Mouse (Mus musculus) spleen, postnatal 14 days (tissue): ENCODE data around the gene Lin7c.

Experiments
- DNase-seq, 2 experiments: peaks; one replicate each; pipeline ENCODE4 v3.0.0; 2021 to 2022; ENCODE audit warnings: low spot score in 2 of 2

Lin7c gene

GRCm38 (mm10) chr2:109942810-109943570 is 52.3 kb downstream of the Lin7c start:
- no peak for DNase-seq

GRCm38 (mm10) chr2:109944995-109945394 is 54.3 kb downstream of the Lin7c start:
- DNase-seq: no peak

- DNase-seq: no peak
Observed at GRCm38 (mm10) chr2:109945532-109945931, 54.9 kb downstream of the Lin7c start.

- no peak for DNase-seq
Observed at GRCm38 (mm10) chr2:109946426-109946825, 55.8 kb downstream of the Lin7c start.

GRCm38 (mm10) chr2:109949519-109949918 is 58.9 kb downstream of the Lin7c start:
- DNase-seq: no peak

GRCm38 (mm10) chr2:109950311-109950710 is 59.7 kb downstream of the Lin7c start:
- DNase-seq: no peak
